Mouse (Mus musculus): ENCODE measurements around the gene Kalrn. TPM values are rescaled to one million over a fixed set of nuclear protein-coding genes. Genes with fewer than 3 reads are reported as not detected.

Gene Kalrn
- polyA plus RNA-seq, 1 experiment from 2014 or later, result 22.1 TPM

DNA sequence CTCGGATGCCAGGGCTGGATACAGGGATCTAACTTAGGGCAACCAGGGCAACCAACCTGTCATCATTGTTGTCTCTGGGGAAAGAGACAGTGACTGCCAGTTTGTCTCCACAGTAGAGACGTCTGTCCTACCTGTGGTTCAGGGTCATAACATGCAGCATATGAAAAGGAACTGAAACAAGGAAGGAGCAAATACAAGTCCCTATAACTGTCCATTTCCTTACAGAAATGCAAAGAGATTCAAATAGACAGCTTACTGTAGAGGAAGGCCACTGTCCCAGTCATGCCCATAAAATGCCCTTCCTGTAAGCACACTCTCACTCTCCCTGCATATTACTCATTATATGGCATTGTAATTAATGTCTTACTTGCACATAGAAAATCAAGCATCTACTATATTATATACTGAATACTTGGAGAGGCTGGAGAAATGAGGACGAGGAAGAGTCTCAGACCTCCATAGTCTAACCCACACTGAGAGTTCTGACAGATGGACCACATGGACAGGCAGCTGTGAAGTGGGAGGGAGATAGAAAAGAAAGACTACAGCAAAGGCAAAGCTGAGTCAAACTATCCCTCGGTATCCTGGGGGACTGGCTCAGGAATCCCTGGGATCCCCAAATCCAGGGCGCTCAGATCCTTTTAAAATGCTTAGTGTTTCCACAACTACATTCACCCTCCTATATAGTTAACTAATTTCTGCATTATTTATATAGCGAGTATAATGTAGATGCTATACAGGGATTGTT lies 530.1 kb downstream of the Kalrn start:
- Histone ChIP-seq H3K9ac (replicated peaks; ENCODE audit: low read depth, low read length) (no peak overlapping the region), H3K4me3 (ENCODE audit: low read depth, low read length) (no peak overlapping the region), H3K4me1 (ENCODE audit: control insufficient read depth, insufficient read depth, low read length) (no peaks in the 10 kb centered on the region), H3K36me3 (ENCODE audit: control insufficient read depth, insufficient read depth, low read length) (peaks cover 1% of the 10 kb centered on the region; the same call in 1 of the 2 replicates), H3K4me2 (replicated peaks; ENCODE audit: low read depth, low read length) (no peak overlapping the region), H3K27me3 (ENCODE audit: control insufficient read depth, insufficient read depth, low read length) (no peaks in the 10 kb centered on the region), H3K27ac (ENCODE audit: low read length) (no peak overlapping the region), H3K9me3 (ENCODE audit: control insufficient read depth, low read depth, low read length) (no peaks in the 10 kb centered on the region)
- ATAC-seq (ENCODE audit: insufficient number of reproducible peaks, insufficient read depth, low FRiP score, low read depth), result no peak
- WGBS, result 91% methylated on average over 6 of the region's 6 CpGs

DNA sequence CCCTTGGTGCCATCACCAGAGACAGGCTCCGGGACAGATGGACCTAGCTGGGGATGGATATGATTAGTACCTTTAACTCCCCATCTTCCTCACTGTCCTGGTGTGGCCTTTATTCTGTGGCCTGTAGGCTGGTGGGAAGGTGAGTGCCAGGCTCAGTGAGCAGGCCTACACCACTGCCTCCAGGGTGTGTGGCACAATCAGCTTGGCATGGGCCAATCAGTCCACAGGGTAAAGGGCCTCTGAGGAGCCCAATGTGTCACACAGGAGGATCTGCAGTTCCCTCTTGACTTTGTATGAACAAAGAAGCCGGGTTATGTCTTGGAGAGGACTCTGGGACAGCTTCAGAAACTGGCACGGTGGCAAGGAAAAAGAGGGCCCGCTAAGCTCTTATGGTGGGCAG lies 530.7 kb downstream of the Kalrn start:
- Histone ChIP-seq H3K4me1 (ENCODE audit: control insufficient read depth, insufficient read depth, low read length) (no peaks in the 10 kb centered on the region), H3K4me2 (replicated peaks; ENCODE audit: low read depth, low read length) (no peak overlapping the region), H3K27ac (ENCODE audit: low read length) (no peak overlapping the region), H3K36me3 (ENCODE audit: control insufficient read depth, insufficient read depth, low read length) (peaks cover 4% of the 10 kb centered on the region; the same call in 1 of the 2 replicates), H3K27me3 (ENCODE audit: control insufficient read depth, insufficient read depth, low read length) (no peaks in the 10 kb centered on the region), H3K9ac (replicated peaks; ENCODE audit: low read depth, low read length) (no peak overlapping the region), H3K9me3 (ENCODE audit: control insufficient read depth, low read depth, low read length) (no peaks in the 10 kb centered on the region), H3K4me3 (ENCODE audit: low read depth, low read length) (no peak overlapping the region)
- ATAC-seq (ENCODE audit: insufficient number of reproducible peaks, insufficient read depth, low FRiP score, low read depth), result no peak
- WGBS, result 90% methylated on average over 4 of the region's 4 CpGs

DNA sequence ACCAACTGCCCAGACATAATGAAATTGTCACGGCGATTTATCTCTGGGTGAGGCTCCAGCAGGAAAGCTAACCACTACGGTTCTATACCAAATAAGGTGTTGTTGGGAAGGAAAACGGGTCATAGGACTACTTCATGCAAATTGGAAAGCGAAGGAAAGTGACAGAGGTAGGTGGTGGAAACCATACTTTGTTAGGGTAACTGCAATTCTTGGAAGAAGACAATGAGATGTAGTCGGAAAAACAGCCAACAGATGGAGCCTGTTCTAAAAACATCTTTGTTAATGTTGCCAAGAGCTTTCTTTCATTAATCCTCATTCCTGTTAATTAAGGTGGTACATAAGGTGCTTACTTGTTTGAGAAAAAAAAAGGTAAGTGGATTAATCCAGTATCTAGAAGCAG lies 533.1 kb downstream of the Kalrn start:
- peaks cover 4% of the 10 kb centered on the region; the same call in 1 of the 2 replicates for H3K36me3 ChIP-seq (ENCODE audit: control insufficient read depth, insufficient read depth, low read length)
- WGBS, result 86% methylated on average over 6 of the region's 6 CpGs
- H3K9ac ChIP-seq (replicated peaks; ENCODE audit: low read depth, low read length), result no peak overlapping the region
- H3K9me3 ChIP-seq (ENCODE audit: control insufficient read depth, low read depth, low read length), result no peaks in the 10 kb centered on the region
- H3K4me3 ChIP-seq (ENCODE audit: low read depth, low read length), result no peak overlapping the region
- H3K4me1 ChIP-seq (ENCODE audit: control insufficient read depth, insufficient read depth, low read length), result no peaks in the 10 kb centered on the region
- H3K27me3 ChIP-seq (ENCODE audit: control insufficient read depth, insufficient read depth, low read length), result no peaks in the 10 kb centered on the region
- no peak for ATAC-seq (ENCODE audit: insufficient number of reproducible peaks, insufficient read depth, low FRiP score, low read depth)
- no peak overlapping the region for H3K4me2 ChIP-seq (replicated peaks; ENCODE audit: low read depth, low read length)
- no peak overlapping the region for H3K27ac ChIP-seq (ENCODE audit: low read length)

DNA sequence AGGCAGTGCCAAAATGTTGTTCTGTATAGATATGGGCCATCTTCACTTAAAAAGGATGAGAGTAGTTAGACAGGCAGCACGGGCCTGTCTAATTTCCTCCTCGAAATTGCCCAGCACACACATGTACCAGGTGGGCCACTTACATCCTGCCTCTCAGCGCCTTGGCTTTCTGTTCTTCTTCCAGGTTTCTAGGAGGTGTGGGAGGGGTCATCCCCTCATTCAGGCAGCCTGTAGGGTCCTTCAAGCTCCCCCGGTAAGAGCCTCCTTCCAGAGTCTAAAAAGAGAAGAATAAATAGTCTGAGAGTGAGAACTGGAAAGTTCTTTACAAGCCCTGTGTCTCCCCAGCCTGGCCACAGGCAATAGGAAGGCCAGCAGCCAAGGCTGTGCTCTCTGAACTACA lies 533.6 kb downstream of the Kalrn start:
- Histone ChIP-seq H3K4me1 (ENCODE audit: control insufficient read depth, insufficient read depth, low read length) (0 out of 2 replicates have a peak, but pooled peaks cover 5% of the 10 kb centered on the region), H3K9me3 (ENCODE audit: control insufficient read depth, low read depth, low read length) (no peaks in the 10 kb centered on the region), H3K4me3 (ENCODE audit: low read depth, low read length) (no peak overlapping the region), H3K36me3 (ENCODE audit: control insufficient read depth, insufficient read depth, low read length) (peaks cover 4% of the 10 kb centered on the region; the same call in 1 of the 2 replicates), H3K27ac (ENCODE audit: low read length) (no peak overlapping the region), H3K4me2 (replicated peaks; ENCODE audit: low read depth, low read length) (no peak overlapping the region), H3K9ac (replicated peaks; ENCODE audit: low read depth, low read length) (no peak overlapping the region), H3K27me3 (ENCODE audit: control insufficient read depth, insufficient read depth, low read length) (no peaks in the 10 kb centered on the region)
- no peak for ATAC-seq (ENCODE audit: insufficient number of reproducible peaks, insufficient read depth, low FRiP score, low read depth)
- 82% methylated on average over 4 of the region's 4 CpGs for WGBS

DNA sequence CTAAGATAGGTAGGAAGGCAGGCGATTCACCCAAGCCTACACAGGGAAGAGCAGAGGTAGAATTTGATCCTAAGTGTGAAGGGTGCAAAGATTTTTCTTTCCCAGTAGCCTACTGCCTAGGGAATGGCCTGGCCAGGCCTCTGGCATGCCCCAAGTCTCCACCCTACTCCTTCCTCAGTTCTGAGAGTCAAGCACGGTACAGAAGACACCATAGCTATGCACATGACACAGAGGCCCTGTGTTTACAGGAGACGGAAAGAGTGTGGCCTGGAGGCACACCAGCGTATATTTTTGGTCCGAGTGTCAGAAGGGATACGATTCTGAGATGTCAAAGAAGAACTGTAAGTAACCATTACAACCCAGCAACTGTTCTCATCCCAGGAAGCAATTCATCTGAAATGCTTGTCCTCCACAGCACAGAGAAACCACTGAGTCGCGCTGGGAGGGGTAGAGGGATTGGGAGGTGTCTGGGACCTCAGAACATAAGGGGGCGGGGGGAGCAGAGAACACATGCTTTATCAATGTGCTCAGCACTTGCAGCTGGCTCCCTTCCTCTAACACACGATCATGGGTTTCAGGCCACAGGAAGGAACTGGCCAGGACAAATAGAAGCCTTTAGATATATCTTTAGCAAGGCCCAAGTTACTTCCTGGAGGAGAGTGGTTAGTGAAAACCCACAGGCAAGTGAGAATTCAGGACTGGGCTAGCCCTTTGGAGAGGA lies 536.8 kb downstream of the Kalrn start:
- no peaks in the 10 kb centered on the region for H3K27me3 ChIP-seq (ENCODE audit: control insufficient read depth, insufficient read depth, low read length)
- H3K9me3 ChIP-seq (ENCODE audit: control insufficient read depth, low read depth, low read length), result no peaks in the 10 kb centered on the region
- no peak overlapping the region for H3K27ac ChIP-seq (ENCODE audit: low read length)
- no peak overlapping the region for H3K4me2 ChIP-seq (replicated peaks; ENCODE audit: low read depth, low read length)
- H3K36me3 ChIP-seq (ENCODE audit: control insufficient read depth, insufficient read depth, low read length), result peaks cover 12% of the 10 kb centered on the region; the same call in 1 of the 2 replicates
- 0 out of 2 replicates have a peak, but pooled peaks cover 5% of the 10 kb centered on the region for H3K4me1 ChIP-seq (ENCODE audit: control insufficient read depth, insufficient read depth, low read length)
- no peak overlapping the region for H3K9ac ChIP-seq (replicated peaks; ENCODE audit: low read depth, low read length)
- ATAC-seq (ENCODE audit: insufficient number of reproducible peaks, insufficient read depth, low FRiP score, low read depth), result no peak
- no peak overlapping the region for H3K4me3 ChIP-seq (ENCODE audit: low read depth, low read length)
- WGBS, result 58% methylated on average over 10 of the region's 10 CpGs

DNA sequence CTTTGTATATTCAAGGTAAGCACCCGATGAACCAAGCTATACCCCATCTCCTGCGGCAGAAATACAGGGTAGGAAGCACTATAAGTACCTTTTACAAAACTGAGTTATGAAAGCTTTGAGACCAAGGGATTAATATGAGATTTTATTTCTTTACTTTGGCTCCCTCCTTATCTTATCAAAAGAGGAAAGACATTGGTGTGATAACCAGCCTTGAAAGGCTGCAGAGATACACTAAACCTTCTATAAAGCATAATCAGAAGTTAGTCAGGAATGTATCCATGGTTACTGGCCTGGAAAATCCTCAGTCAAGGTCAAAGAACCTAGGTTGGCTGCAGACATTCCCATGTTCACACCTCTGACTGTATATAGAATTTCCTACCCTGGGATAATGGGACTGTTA lies 537.6 kb downstream of the Kalrn start:
- Histone ChIP-seq H3K9ac (replicated peaks; ENCODE audit: low read depth, low read length) (no peak overlapping the region), H3K27ac (ENCODE audit: low read length) (no peak overlapping the region), H3K4me3 (ENCODE audit: low read depth, low read length) (no peak overlapping the region), H3K9me3 (ENCODE audit: control insufficient read depth, low read depth, low read length) (no peaks in the 10 kb centered on the region), H3K4me1 (ENCODE audit: control insufficient read depth, insufficient read depth, low read length) (0 out of 2 replicates have a peak, but pooled peaks cover 5% of the 10 kb centered on the region), H3K27me3 (ENCODE audit: control insufficient read depth, insufficient read depth, low read length) (no peaks in the 10 kb centered on the region), H3K4me2 (replicated peaks; ENCODE audit: low read depth, low read length) (no peak overlapping the region), H3K36me3 (ENCODE audit: control insufficient read depth, insufficient read depth, low read length) (peaks cover 12% of the 10 kb centered on the region; the same call in 1 of the 2 replicates)
- WGBS, result 83% methylated on average over 2 of the region's 2 CpGs
- ATAC-seq (ENCODE audit: insufficient number of reproducible peaks, insufficient read depth, low FRiP score, low read depth), result no peak

DNA sequence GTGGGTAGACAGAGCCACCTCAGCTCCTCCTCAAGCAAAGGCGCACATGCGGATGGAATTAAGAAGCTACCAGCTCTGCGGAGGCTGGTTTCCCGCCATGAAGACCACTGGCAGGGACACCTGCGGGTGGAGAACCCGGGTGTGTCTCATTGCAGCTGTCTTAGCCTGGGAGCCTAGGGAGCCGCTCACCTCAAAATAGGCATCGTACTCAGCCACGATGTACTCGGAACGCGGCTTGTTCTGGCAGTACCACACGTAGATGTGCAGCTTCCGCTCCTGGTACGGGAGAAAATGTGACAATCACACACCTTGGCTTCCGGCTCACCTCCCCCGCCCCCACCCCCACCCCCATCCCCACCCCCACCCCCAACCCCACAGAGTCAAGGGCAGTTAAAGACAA lies 539.1 kb downstream of the Kalrn start:
- 92% methylated on average over 17 of the region's 17 CpGs for WGBS
- H3K4me2 ChIP-seq (replicated peaks; ENCODE audit: low read depth, low read length), result no peak overlapping the region
- H3K27ac ChIP-seq (ENCODE audit: low read length), result no peak overlapping the region
- H3K9me3 ChIP-seq (ENCODE audit: control insufficient read depth, low read depth, low read length), result no peaks in the 10 kb centered on the region
- H3K9ac ChIP-seq (replicated peaks; ENCODE audit: low read depth, low read length), result no peak overlapping the region
- H3K36me3 ChIP-seq (ENCODE audit: control insufficient read depth, insufficient read depth, low read length), result peaks cover 12% of the 10 kb centered on the region; the same call in 1 of the 2 replicates
- H3K27me3 ChIP-seq (ENCODE audit: control insufficient read depth, insufficient read depth, low read length), result no peaks in the 10 kb centered on the region
- no peak overlapping the region for H3K4me3 ChIP-seq (ENCODE audit: low read depth, low read length)
- H3K4me1 ChIP-seq (ENCODE audit: control insufficient read depth, insufficient read depth, low read length), result 0 out of 2 replicates have a peak, but pooled peaks cover 5% of the 10 kb centered on the region
- no peak for ATAC-seq (ENCODE audit: insufficient number of reproducible peaks, insufficient read depth, low FRiP score, low read depth)

DNA sequence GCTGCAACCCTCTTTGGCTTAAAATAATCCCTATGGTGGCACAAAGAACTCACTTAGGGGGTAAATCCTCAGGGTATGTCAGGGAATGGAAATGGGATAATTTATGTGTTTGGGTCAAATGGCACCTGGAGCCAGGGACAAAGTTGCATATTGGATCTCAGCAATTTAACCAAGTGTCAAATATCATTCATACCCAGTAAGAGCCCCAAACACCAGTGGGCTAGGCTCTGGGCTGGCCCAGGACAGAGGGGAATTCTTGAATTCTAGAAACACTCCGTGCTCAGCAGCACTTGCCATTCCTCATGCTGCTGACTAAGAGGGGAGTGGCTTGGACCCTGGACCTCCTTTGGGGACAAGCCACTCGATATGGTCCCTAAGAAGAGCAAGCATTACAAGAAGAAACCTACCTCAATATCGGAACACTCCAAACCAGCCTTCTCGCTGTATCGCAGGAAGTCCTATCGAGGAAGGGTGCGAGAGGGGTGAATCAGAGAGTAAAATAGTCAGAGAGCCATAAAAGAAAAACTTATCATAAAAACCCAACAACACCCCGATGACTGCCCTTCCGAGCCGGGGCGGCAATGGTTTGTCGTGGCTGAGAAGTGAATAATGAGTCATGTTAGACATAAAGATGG lies 541.2 kb downstream of the Kalrn start:
- no peak for ATAC-seq (ENCODE audit: insufficient number of reproducible peaks, insufficient read depth, low FRiP score, low read depth)
- no peak overlapping the region for H3K27ac ChIP-seq (ENCODE audit: low read length)

More for the DNA sequence above, 541.2 kb downstream of the Kalrn start:
- Histone ChIP-seq H3K9me3 (ENCODE audit: control insufficient read depth, low read depth, low read length) (no peaks in the 10 kb centered on the region), H3K36me3 (ENCODE audit: control insufficient read depth, insufficient read depth, low read length) (peaks cover 17% of the 10 kb centered on the region), H3K9ac (replicated peaks; ENCODE audit: low read depth, low read length) (no peak overlapping the region), H3K4me3 (ENCODE audit: low read depth, low read length) (no peak overlapping the region), H3K4me2 (replicated peaks; ENCODE audit: low read depth, low read length) (no peak overlapping the region), H3K4me1 (ENCODE audit: control insufficient read depth, insufficient read depth, low read length) (0 out of 2 replicates have a peak, but pooled peaks cover 5% of the 10 kb centered on the region), H3K27me3 (ENCODE audit: control insufficient read depth, insufficient read depth, low read length) (no peaks in the 10 kb centered on the region)
- whole genome bisulfite sequencing, result 84% methylated on average over 12 of the region's 12 CpGs
